8 mouse cellular contexts compared by ENCODE assay signal in genomic region chr4:148130133-148130532, GRCm38 (mm10). TPM values are rescaled to one million over a fixed set of nuclear protein-coding genes. Genes with fewer than 3 reads are reported as not detected.
DNase-seq lines count a peak whose midpoint lies in the region; ATAC-seq and TF ChIP-seq lines count a peak whose summit lies in the region.

Mad2l2 (plus strand) TSS chr4:148130384.

- peak within 1 kb of the TSS; percentile 96 for H3K4me2 ChIP-seq in heart, embryonic 12.5 days
- H3K4me2 ChIP-seq in neural tube, embryonic 14.5 days (ENCODE audit: low read depth, low read length), result peak within 1 kb of the TSS; percentile 88

- peaks cover 9% of the 10 kb centered on the region for H3K9me3 ChIP-seq in megakaryocyte, embryonic 14.5 days
- H3K9me3 ChIP-seq in heart, embryonic 12.5 days (replicated peaks), result no peaks in the 10 kb centered on the region
- H3K9me3 ChIP-seq in neural tube, embryonic 14.5 days (ENCODE audit: control insufficient read depth, low read length), result no peaks in the 10 kb centered on the region

- H3K4me1 ChIP-seq in megakaryocyte, embryonic 14.5 days, result peaks cover 54% of the 10 kb centered on the region
- H3K4me1 ChIP-seq in cortical plate, adult 2 months (ENCODE audit: control insufficient read depth, insufficient read depth, low read length), result no peaks in the 10 kb centered on the region
- H3K4me1 ChIP-seq in heart, embryonic 12.5 days (replicated peaks), result peaks cover 16% of the 10 kb centered on the region
- peaks cover 11% of the 10 kb centered on the region for H3K4me1 ChIP-seq in neural tube, embryonic 14.5 days (ENCODE audit: control insufficient read depth, insufficient read depth, low read length)

- DNase-seq in left cerebral cortex, postnatal 10 days (ENCODE audit: extremely low spot score in 1 of 2, low spot score in 2 of 2), result no peak
- no peak for DNase-seq in c-Kit-positive CD71-positive TER-119-positive erythroid progenitor cells, embryonic 14.5 days (ENCODE audit: low spot score)
- DNase-seq in right cerebral cortex, postnatal 14 days, result no peak

- H3K4me3 ChIP-seq in megakaryocyte, embryonic 14.5 days (replicated peaks), result peak within 1 kb of the TSS; percentile 92
- H3K4me3 ChIP-seq in cortical plate, adult 2 months (ENCODE audit: insufficient read depth, low read length), result peak within 1 kb of the TSS; percentile 31
- H3K4me3 ChIP-seq in heart, embryonic 12.5 days, result peak within 1 kb of the TSS; percentile 64
- peak within 1 kb of the TSS; percentile 74 for H3K4me3 ChIP-seq in neural tube, embryonic 14.5 days (ENCODE audit: low read depth, low read length)

- ATAC-seq in megakaryocyte, adult 5-6 weeks (ENCODE audit: poor library complexity, severe bottlenecking), result no peak
- ATAC-seq in heart, embryonic 12.5 days (ENCODE audit: insufficient number of reproducible peaks, low FRiP score), result no peak
- peak; percentile 9; the same call in 1 of the 2 replicates for ATAC-seq in neural tube, embryonic 14.5 days (ENCODE audit: low read depth)

- intact Hi-C loops in left cerebral cortex, postnatal 10 days (cut with DNase I), result no loop called here

- peak within 1 kb of the TSS; percentile 65 for H3K9ac ChIP-seq in heart, embryonic 12.5 days
- peak within 1 kb of the TSS; percentile 99 for H3K9ac ChIP-seq in neural tube, embryonic 14.5 days (replicated peaks; ENCODE audit: low read depth, low read length)

- no peak for TF ChIP-seq CTCF in cortical plate, adult 2 months (IDR thresholded peaks at IDR 0.05; ENCODE audit: extremely low read depth, insufficient read depth, low read length)

- H3K27me3 ChIP-seq in megakaryocyte, embryonic 14.5 days (replicated peaks), result peaks cover 83% of the 10 kb centered on the region
- peaks cover 90% of the 10 kb centered on the region for H3K27me3 ChIP-seq in heart, embryonic 12.5 days (replicated peaks)
- H3K27me3 ChIP-seq in neural tube, embryonic 14.5 days (ENCODE audit: control insufficient read depth, insufficient read depth, low read length), result no peaks in the 10 kb centered on the region

- no peak within 1 kb of the TSS for H3K27ac ChIP-seq in cortical plate, adult 2 months (ENCODE audit: insufficient read depth, low read length)
- no peak within 1 kb of the TSS for H3K27ac ChIP-seq in heart, embryonic 12.5 days (ENCODE audit: poor library complexity, severe bottlenecking)
- peak within 1 kb of the TSS; percentile 97 for H3K27ac ChIP-seq in neural tube, embryonic 14.5 days (ENCODE audit: low read depth, low read length)

- WGBS in heart, embryonic 12.5 days, result under 1% methylated on average over 17 of the region's 18 CpGs
- under 1% methylated on average over 18 of the region's 18 CpGs for WGBS in neural tube, embryonic 14.5 days

- H3K36me3 ChIP-seq in megakaryocyte, embryonic 14.5 days (replicated peaks; ENCODE audit: low read length), result peaks cover 5% of the 10 kb centered on the region
- no peaks in the 10 kb centered on the region for H3K36me3 ChIP-seq in heart, embryonic 12.5 days
- no peaks in the 10 kb centered on the region for H3K36me3 ChIP-seq in neural tube, embryonic 14.5 days (ENCODE audit: control insufficient read depth, insufficient read depth, low read length)

- no peak for TF ChIP-seq POLR2A in cortical plate, adult 2 months (IDR thresholded peaks at IDR 0.05; ENCODE audit: extremely low read depth, insufficient read depth, low read length)

RNA-seq across cellular contexts. Expression of gene Mad2l2, which starts in this region (rescaled TPM):
- polyA plus RNA-seq in megakaryocyte, embryonic 14.5 days (2012; ENCODE audit: insufficient read depth, low replicate concordance), result 26.0 and 35.6 TPM in 2 replicates
- 21.9 and 25.3 TPM in 2 replicates for total RNA-seq in megakaryocyte, adult 5-6 weeks (2015)
- 3.6 and 5.9 TPM in 2 replicates for total RNA-seq in megakaryocyte, adult 5-6 weeks (2017)
- 24.2 and 25.2 TPM in 2 replicates for polyA plus RNA-seq in cortical plate, adult 2 months (2012; rRNA removed)
- 36.6 and 39.3 TPM in 2 replicates for polyA plus RNA-seq in heart, embryonic 12.5 days (2016; fragmentation: Nextera tagmentation; extraction: Ambion mirVana)
- 10 to 100 TPM; 14.6 to 15.7 TPM for total RNA-seq in left cerebral cortex, postnatal 10 days (2021)
- polyA plus RNA-seq in neural tube, embryonic 14.5 days (2014; fragmentation: Nextera tagmentation; extraction: Ambion mirVana), result 114 and 127 TPM in 2 replicates

Comparison
In these comparisons a context has a peak if more than half of its experiments do, and no peak if none do; other contexts are left out.
1. H3K4me3 ChIP-seq: peak in every context shown above with its lines; median percentile 92 in megakaryocyte, embryonic 14.5 days; 74 in neural tube, embryonic 14.5 days; 64 in heart, embryonic 12.5 days; 31 in cortical plate, adult 2 months.